Mouse (Mus musculus) limb, embryonic 14.5 days (tissue): ENCODE measurements at regions not wholly inside any gene's neighbourhood (a gene's known extent, or its start where the extent isn't known, plus 50 kb on each side); places are given as distances from the start of the nearest gene placed in this dataset.

Experiments used
- ATAC-seq: fragments of 200-750 bp; cut with Nextera tagmentation; 2 replicates; pipeline ENCODE4 v1.8.0; 2017; ENCODE audit warnings: low read depth, moderate number of reproducible peaks, moderate TSS enrichment; ENCODE audit not compliant: low FRiP score
- DNase-seq: peaks from one replicate; pipeline ENCODE4 v3.0.0-alpha.2; 2015; ENCODE audit warnings: low spot score
- H3K27ac ChIP-seq: fragments of 300-500 bp; sonication (generic); replicated peaks from 2 replicates; pipeline ENCODE4 v1.5.1; 2014; ENCODE audit warnings: low read depth, mild to moderate bottlenecking, low read length, moderate library complexity, mixed read lengths
- H3K27me3 ChIP-seq: fragments of 300-500 bp; sonication (generic); 2 replicates; pipeline ENCODE4 v1.6.1; 2014; ENCODE audit warnings: low read length, mixed read lengths; ENCODE audit not compliant: control insufficient read depth, insufficient read depth
- H3K36me3 ChIP-seq: fragments of 300-500 bp; sonication (generic); 2 replicates; pipeline ENCODE4 v1.6.1; 2014; ENCODE audit warnings: mild to moderate bottlenecking, low read length, moderate library complexity, mixed read lengths; ENCODE audit not compliant: control insufficient read depth, insufficient read depth
- H3K4me1 ChIP-seq: fragments of 300-500 bp; sonication (generic); 2 replicates; pipeline ENCODE4 v1.6.1; 2014; ENCODE audit warnings: antibody characterized with exemption, low read length, mixed read lengths; ENCODE audit not compliant: control insufficient read depth, insufficient read depth
- H3K4me2 ChIP-seq: fragments of 300-500 bp; sonication (generic); replicated peaks from 2 replicates; pipeline ENCODE4 v1.6.1; 2014; ENCODE audit warnings: low read depth, mild to moderate bottlenecking, low read length, moderate library complexity; ENCODE audit not compliant: severe bottlenecking
- H3K4me3 ChIP-seq: fragments of 300-500 bp; sonication (generic); replicated peaks from 2 replicates; pipeline ENCODE4 v1.5.1; 2014; ENCODE audit warnings: low read length
- H3K9ac ChIP-seq: fragments of 300-500 bp; sonication (generic); 2 replicates; pipeline ENCODE4 v1.6.1; 2014; ENCODE audit warnings: mild to moderate bottlenecking, low read depth, low read length, moderate library complexity; ENCODE audit not compliant: severe bottlenecking
- H3K9me3 ChIP-seq: fragments of 300-500 bp; sonication (generic); 2 replicates; pipeline ENCODE4 v1.6.1; 2016; ENCODE audit warnings: low read length; ENCODE audit not compliant: control insufficient read depth
- POLR2A ChIP-seq: fragments of 200-500 bp; IDR thresholded peaks from 2 replicates; pipeline ENCODE4 v1.8.0; 2012; ENCODE audit warnings: inconsistent platforms, mild to moderate bottlenecking, moderate library complexity, borderline replicate concordance; ENCODE audit not compliant: insufficient read depth, insufficient read length; ENCODE audit errors: extremely low read depth
- WGBS: fragments of 180-500 bp; shearing (Covaris S2); extraction: QIAGEN DNeasy Blood & Tissue Kit; methylation state at CpG from one replicate; pipeline ENCODE4 v1.1.7; 2014; 5-methylcytosine and 5-hydroxymethylcytosine counted together

DNA sequence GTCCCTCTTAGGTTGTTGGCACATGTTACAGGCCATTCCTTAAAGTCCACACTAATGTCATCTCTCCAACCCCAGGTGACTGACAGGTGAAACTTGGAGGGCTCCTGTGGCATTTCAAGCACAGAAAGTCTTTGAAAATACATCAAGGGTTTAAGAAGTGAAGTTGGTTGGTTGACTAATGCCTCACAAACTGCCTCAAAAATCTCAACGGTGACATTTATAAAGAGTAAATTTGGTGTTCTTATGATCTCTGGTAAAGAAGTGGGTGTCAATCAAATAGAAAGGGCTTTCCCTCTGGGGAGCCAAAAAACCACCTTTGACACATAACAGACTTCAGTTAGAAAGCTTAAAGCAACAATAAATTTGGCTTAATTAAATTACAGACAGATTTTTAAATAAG is 85.2 kb upstream of the Eomes start:
- Histone ChIP-seq H3K9me3 (no peaks in the 10 kb centered on the region), H3K4me3 (no peak overlapping the region), H3K36me3 (no peaks in the 10 kb centered on the region), H3K27me3 (peaks cover 27% of the 10 kb centered on the region), H3K4me1 (peaks cover 3% of the 10 kb centered on the region; the same call in 1 of the 2 replicates), H3K9ac (no peak overlapping the region), H3K27ac (no peak overlapping the region), H3K4me2 (no peak overlapping the region)
- no peak for DNase-seq
- 88% methylated on average over 1 of the region's 1 CpGs for WGBS
- TF ChIP-seq POLR2A, result no peak
- ATAC-seq, result no peak

DNA sequence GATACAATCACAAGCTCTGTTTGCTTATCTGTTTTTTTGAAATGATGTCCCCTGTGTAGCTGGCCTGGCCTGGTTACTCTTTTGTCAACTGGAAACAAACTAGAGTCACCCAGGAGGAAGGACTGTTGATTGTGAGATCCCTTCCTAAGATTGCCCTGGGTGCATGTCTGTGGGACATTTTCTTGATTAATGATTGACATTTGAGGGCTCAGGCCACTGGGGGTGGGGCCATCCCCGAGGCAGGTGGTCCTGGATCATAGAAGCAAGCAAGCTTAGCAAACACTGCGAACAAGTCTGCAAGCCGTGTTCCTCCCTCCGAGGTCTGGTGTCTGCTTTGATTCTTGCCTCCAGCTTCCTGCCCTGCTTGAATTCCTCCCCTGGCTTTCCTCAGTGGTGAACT is 84.4 kb upstream of the Eomes start:
- Histone ChIP-seq H3K9ac (no peak overlapping the region), H3K4me1 (peaks cover 3% of the 10 kb centered on the region; the same call in 1 of the 2 replicates), H3K27ac (no peak overlapping the region), H3K9me3 (no peaks in the 10 kb centered on the region), H3K27me3 (peaks cover 20% of the 10 kb centered on the region), H3K36me3 (no peaks in the 10 kb centered on the region), H3K4me2 (no peak overlapping the region), H3K4me3 (no peak overlapping the region)
- DNase-seq (no peak), ATAC-seq (no peak)
- 41% methylated on average over 4 of the region's 4 CpGs for WGBS
- no peak for TF ChIP-seq POLR2A

DNA sequence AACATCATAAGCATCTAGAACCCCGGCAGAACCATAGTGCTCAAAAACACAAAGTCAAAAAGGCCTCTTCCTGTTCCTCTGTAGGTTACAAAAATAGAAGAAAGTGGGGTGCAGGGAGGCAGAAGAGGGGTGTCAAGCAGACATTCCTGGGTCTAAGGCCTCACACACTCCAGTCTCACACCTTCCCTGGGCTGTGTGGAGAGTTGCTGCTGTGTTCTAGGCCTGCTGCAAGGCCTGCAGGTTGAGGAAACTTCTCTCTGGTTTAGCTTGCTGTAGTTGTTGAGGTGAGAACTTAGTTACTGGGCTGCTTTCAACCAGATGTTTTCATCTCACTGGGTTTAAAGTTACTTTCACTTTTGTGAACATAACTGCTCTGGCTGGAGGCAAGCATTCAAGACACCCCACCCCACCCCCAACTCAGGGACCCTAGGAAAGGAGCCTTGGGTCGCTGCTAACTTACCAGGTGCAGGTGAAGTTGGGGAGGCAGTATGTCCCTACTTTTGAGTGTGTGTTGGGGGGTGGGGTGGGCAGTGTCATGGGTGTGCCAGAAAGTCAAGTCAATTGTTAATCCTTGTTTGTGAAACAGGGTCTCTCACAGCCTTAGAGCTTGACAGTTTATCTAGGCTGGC is 81.5 kb upstream of the Eomes start:
- Histone ChIP-seq H3K36me3 (no peaks in the 10 kb centered on the region), H3K4me1 (peaks cover 3% of the 10 kb centered on the region; the same call in 1 of the 2 replicates), H3K9ac (no peak overlapping the region), H3K27ac (no peak overlapping the region), H3K4me3 (no peak overlapping the region), H3K4me2 (no peak overlapping the region), H3K9me3 (no peaks in the 10 kb centered on the region), H3K27me3 (no peaks in the 10 kb centered on the region)
- TF ChIP-seq POLR2A, result no peak
- 66% methylated on average over 2 of the region's 2 CpGs for WGBS
- DNase-seq, result no peak
- ATAC-seq, result no peak

DNA sequence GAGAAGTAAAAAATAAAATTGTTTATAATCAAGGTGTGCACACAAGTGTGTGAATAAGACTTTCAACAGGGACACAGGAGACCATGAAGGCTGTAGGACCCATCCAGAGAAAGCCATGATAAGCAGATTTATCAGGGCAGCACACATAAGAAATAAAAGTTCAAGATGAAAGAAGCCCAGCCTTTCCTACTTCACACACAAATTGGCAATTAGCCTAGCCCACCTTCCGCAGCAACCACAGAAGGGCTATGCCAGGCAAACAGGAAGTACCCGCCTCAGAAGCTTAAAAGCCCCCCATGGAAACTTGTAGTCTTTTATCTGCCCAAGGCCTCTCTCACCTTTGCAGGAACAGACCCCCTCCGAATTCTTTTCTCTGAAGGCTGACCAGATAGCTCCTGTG is 77.5 kb upstream of the Eomes start:
- ATAC-seq, result no peak
- Histone ChIP-seq H3K36me3 (no peaks in the 10 kb centered on the region), H3K4me2 (no peak overlapping the region), H3K9me3 (no peaks in the 10 kb centered on the region), H3K4me3 (no peak overlapping the region), H3K27ac (no peak overlapping the region), H3K27me3 (no peaks in the 10 kb centered on the region), H3K4me1 (peaks cover 3% of the 10 kb centered on the region; the same call in 1 of the 2 replicates), H3K9ac (no peak overlapping the region)
- DNase-seq, result no peak
- no peak for TF ChIP-seq POLR2A
- WGBS, result 59% methylated on average over 3 of the region's 3 CpGs

DNA sequence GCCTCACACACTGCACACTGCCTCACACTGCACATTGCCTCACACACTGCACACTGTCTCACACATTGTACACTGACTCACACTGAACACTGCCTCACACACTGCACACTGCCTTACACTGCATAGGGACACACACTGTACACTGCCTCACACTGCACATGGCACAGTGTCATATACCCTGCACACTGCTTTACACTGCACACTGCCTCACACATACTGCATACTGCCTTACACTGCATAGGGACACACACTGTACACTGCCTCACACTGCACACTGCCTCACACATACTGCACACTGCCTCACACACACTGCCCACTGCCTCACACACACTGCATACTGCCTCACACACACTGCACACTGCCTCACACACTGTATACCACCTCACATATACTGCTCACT is 76.8 kb upstream of the Eomes start:
- H3K27ac ChIP-seq, result no peak overlapping the region
- TF ChIP-seq POLR2A, result no peak
- ATAC-seq, result no peak
- no peaks in the 10 kb centered on the region for H3K27me3 ChIP-seq
- no peak overlapping the region for H3K4me2 ChIP-seq
- no peak for DNase-seq
- no peak overlapping the region for H3K4me3 ChIP-seq
- H3K9me3 ChIP-seq, result no peaks in the 10 kb centered on the region
- no peak overlapping the region for H3K9ac ChIP-seq
- no peaks in the 10 kb centered on the region for H3K36me3 ChIP-seq
- H3K4me1 ChIP-seq, result peaks cover 3% of the 10 kb centered on the region; the same call in 1 of the 2 replicates
